Mouse (Mus musculus) kidney, postnatal 0 days (tissue): ENCODE results near the gene Gm12166. TPM values are rescaled to one million over a fixed set of nuclear protein-coding genes. Genes with fewer than 3 reads are reported as not detected.

ENCODE experiments used
- ATAC-seq: fragments of 200-750 bp; cut with Nextera tagmentation; replicated peaks from 2 replicates; pipeline ENCODE4 v1.8.0; 2017; ENCODE audit warnings: low read depth, moderate number of reproducible peaks, moderate TSS enrichment, moderate library complexity; ENCODE audit not compliant: low FRiP score
- DNase-seq: peaks from one replicate; pipeline ENCODE4 v3.0.0-alpha.2; 2016; ENCODE audit warnings: low spot score
- H3K27ac ChIP-seq: fragments of 300-500 bp; sonication (generic); 2 replicates; pipeline ENCODE4 v1.5.1; 2014; ENCODE audit warnings: mild to moderate bottlenecking
- H3K27me3 ChIP-seq: fragments of 300-500 bp; sonication (generic); 2 replicates; pipeline ENCODE4 v1.6.1; 2014; ENCODE audit warnings: low read length, mixed read lengths; ENCODE audit not compliant: insufficient read depth
- H3K36me3 ChIP-seq: fragments of 300-500 bp; sonication (generic); 2 replicates; pipeline ENCODE4 v1.6.1; 2014; ENCODE audit warnings: low read length, mixed read lengths; ENCODE audit not compliant: insufficient read depth
- H3K4me1 ChIP-seq: fragments of 300-500 bp; sonication (generic); replicated peaks from 2 replicates; pipeline ENCODE4 v1.6.1; 2014; ENCODE audit warnings: antibody characterized with exemption, low read length, mixed read lengths; ENCODE audit not compliant: insufficient read depth
- H3K4me2 ChIP-seq: fragments of 300-500 bp; sonication (generic); 2 replicates; pipeline ENCODE4 v1.6.1; 2014; ENCODE audit warnings: mild to moderate bottlenecking, low read length, moderate library complexity, mixed read lengths
- H3K4me3 ChIP-seq: fragments of 300-500 bp; sonication (generic); replicated peaks from 2 replicates; pipeline ENCODE4 v1.5.1; 2014; ENCODE audit warnings: low read depth, low read length
- H3K9ac ChIP-seq: fragments of 300-500 bp; sonication (generic); 2 replicates; pipeline ENCODE4 v1.6.1; 2014; ENCODE audit warnings: low read depth, low read length
- H3K9me3 ChIP-seq: fragments of 300-500 bp; sonication (generic); replicated peaks from 2 replicates; pipeline ENCODE4 v1.6.1; 2016; ENCODE audit warnings: low read length, inconsistent platforms, mixed read lengths
- CTCF ChIP-seq: IDR thresholded peaks from 2 replicates; pipeline ENCODE4 v1.5.1; 2016; ENCODE audit warnings: antibody characterized with exemption, low read depth, mild to moderate bottlenecking, moderate library complexity
- WGBS: fragments of 180-500 bp; shearing (Covaris S2); extraction: QIAGEN DNeasy Blood & Tissue Kit; methylation state at CpG from one replicate; pipeline ENCODE4 v1.1.7; 2014; 5-methylcytosine and 5-hydroxymethylcytosine counted together
- polyA plus RNA-seq: library from polyadenylated mRNA; unstranded; fragments of >200 nt; fragmentation: Nextera tagmentation; extraction: Ambion mirVana; gene quantifications from 2 replicates; pipeline ENCODE4 v1.2.1, GENCODE M21; 2015

Gene Gm12166
- polyA plus RNA-seq, 1 experiment from 2014 or later: 6.0 TPM

GRCm38 (mm10) chr11:46069408-46070003 lies 17.4 kb upstream of the Gm12166 start:
- Histone ChIP-seq H3K4me2 (no peak overlapping the region), H3K4me1 (peaks cover 21% of the 10 kb centered on the region), H3K9ac (no peak overlapping the region), H3K36me3 (no peaks in the 10 kb centered on the region), H3K27ac (peak overlapping the region; percentile 87), H3K9me3 (no peaks in the 10 kb centered on the region), H3K4me3 (no peak overlapping the region), H3K27me3 (no peaks in the 10 kb centered on the region)
- DNase-seq (peak; percentile 81), ATAC-seq (peak; percentile 19; the same call in 1 of the 2 replicates)
- WGBS: 21% methylated on average over 17 of the region's 17 CpGs
- TF ChIP-seq CTCF: no peak

GRCm38 (mm10) chr11:46068756-46069407 lies 16.8 kb upstream of the Gm12166 start:
- Histone ChIP-seq H3K4me1 (peaks cover 21% of the 10 kb centered on the region), H3K4me2 (no peak overlapping the region), H3K27ac (peak overlapping the region; percentile 87), H3K4me3 (no peak overlapping the region), H3K27me3 (no peaks in the 10 kb centered on the region), H3K36me3 (no peaks in the 10 kb centered on the region), H3K9ac (0 out of 2 replicates have a peak overlapping the region, but pooled peaks have one; percentile 28), H3K9me3 (no peaks in the 10 kb centered on the region)
- ATAC-seq: no peak
- peak; percentile 34 for DNase-seq
- TF ChIP-seq CTCF: no peak
- 18% methylated on average over 12 of the region's 12 CpGs for WGBS

GRCm38 (mm10) chr11:46067371-46068060 lies 15.4 kb upstream of the Gm12166 start:
- 90% methylated on average over 10 of the region's 10 CpGs for WGBS
- Histone ChIP-seq H3K4me1 (peaks cover 18% of the 10 kb centered on the region), H3K4me3 (no peak overlapping the region)

GRCm38 (mm10) chr11:46065201-46066011 lies 13.3 kb upstream of the Gm12166 start:
- ATAC-seq: peak; percentile 84
- Histone ChIP-seq H3K27me3 (no peaks in the 10 kb centered on the region), H3K4me2 (no peak overlapping the region), H3K9ac (no peak overlapping the region), H3K36me3 (no peaks in the 10 kb centered on the region), H3K27ac (peak overlapping the region; percentile 78), H3K4me3 (no peak overlapping the region), H3K4me1 (peaks cover 16% of the 10 kb centered on the region), H3K9me3 (no peaks in the 10 kb centered on the region)
- 0 out of 2 replicates have a peak, but pooled peaks have one; percentile 6 for TF ChIP-seq CTCF
- 34% methylated on average over 21 of the region's 21 CpGs for WGBS
- DNase-seq: peak; percentile 88

More at GRCm38 (mm10) chr11:46067371-46068060, 15.4 kb upstream of the Gm12166 start:
- Histone ChIP-seq H3K36me3 (no peaks in the 10 kb centered on the region), H3K9me3 (no peaks in the 10 kb centered on the region), H3K4me2 (no peak overlapping the region), H3K9ac (no peak overlapping the region), H3K27me3 (no peaks in the 10 kb centered on the region), H3K27ac (no peak overlapping the region)
- no peak for DNase-seq
- no peak for ATAC-seq
- no peak for TF ChIP-seq CTCF

GRCm38 (mm10) chr11:46064767-46065166 lies 12.6 kb upstream of the Gm12166 start:
- no peak overlapping the region for H3K4me2 ChIP-seq
- no peak overlapping the region for H3K4me3 ChIP-seq
- DNase-seq (peak; percentile 48), ATAC-seq (peak; percentile 3; the same call in 1 of the 2 replicates)
- H3K27ac ChIP-seq: peak overlapping the region; percentile 78
- TF ChIP-seq CTCF: no peak
- no peaks in the 10 kb centered on the region for H3K27me3 ChIP-seq
- peaks cover 12% of the 10 kb centered on the region for H3K4me1 ChIP-seq
- H3K36me3 ChIP-seq: no peaks in the 10 kb centered on the region
- no peak overlapping the region for H3K9ac ChIP-seq
- no peaks in the 10 kb centered on the region for H3K9me3 ChIP-seq
- 19% methylated on average over 8 of the region's 8 CpGs for WGBS
